ENCODE assay signal across 20 mouse cellular contexts in genomic region chr6:95710886-95711285, GRCm38 (mm10). TPM values are rescaled to one million over a fixed set of nuclear protein-coding genes. Genes with fewer than 3 reads are reported as not detected.
DNase-seq lines count a peak whose midpoint lies in the region; ATAC-seq lines count a peak whose summit lies in the region.
"Had no signal": no experiment of that assay in that cellular context is flagged by ENCODE, and none has a peak within 500 bp of the region (broad histone marks: within the 10 kb centered on the region; RNA-seq: fewer than 3 reads in every experiment).

No protein-coding gene starts in this region.

- no peaks in the 10 kb centered on the region for H3K36me3 ChIP-seq in kidney, embryonic 15.5 days
- no peaks in the 10 kb centered on the region for H3K36me3 ChIP-seq in kidney, embryonic 14.5 days (ENCODE audit: control insufficient read depth, insufficient read depth, low read length)
- H3K36me3 ChIP-seq: embryonic facial prominence, embryonic 10.5 days; embryonic facial prominence, embryonic 12.5 days; forebrain, embryonic 15.5 days had no signal

- 0 out of 2 replicates have a peak overlapping the region, but pooled peaks have one; percentile 13 for H3K27ac ChIP-seq in kidney, embryonic 15.5 days
- no peak overlapping the region for H3K27ac ChIP-seq in kidney, embryonic 14.5 days (ENCODE audit: low read depth, low read length)
- H3K27ac ChIP-seq: embryonic facial prominence, embryonic 10.5 days; embryonic facial prominence, embryonic 12.5 days; forebrain, embryonic 13.5 days; forebrain, embryonic 15.5 days had no signal

- no peaks in the 10 kb centered on the region for H3K9me3 ChIP-seq in kidney, embryonic 15.5 days (replicated peaks)
- no peaks in the 10 kb centered on the region for H3K9me3 ChIP-seq in kidney, embryonic 14.5 days (ENCODE audit: control insufficient read depth, low read length)
- H3K9me3 ChIP-seq: embryonic facial prominence, embryonic 10.5 days; embryonic facial prominence, embryonic 12.5 days; forebrain, embryonic 13.5 days; forebrain, embryonic 15.5 days had no signal

- peaks cover 84% of the 10 kb centered on the region for H3K4me1 ChIP-seq in kidney, embryonic 15.5 days
- peaks cover 50% of the 10 kb centered on the region for H3K4me1 ChIP-seq in kidney, embryonic 14.5 days (ENCODE audit: control insufficient read depth, insufficient read depth, low read length)

- no peak overlapping the region for H3K9ac ChIP-seq in kidney, embryonic 15.5 days
- H3K9ac ChIP-seq in kidney, embryonic 14.5 days (ENCODE audit: low read depth, low read length), result no peak overlapping the region
- H3K9ac ChIP-seq: embryonic facial prominence, embryonic 12.5 days; forebrain, embryonic 13.5 days; forebrain, embryonic 15.5 days; forebrain, postnatal 0 days had no signal

- H3K27me3 ChIP-seq in kidney, embryonic 15.5 days, result no peaks in the 10 kb centered on the region
- H3K27me3 ChIP-seq in kidney, embryonic 14.5 days (ENCODE audit: control insufficient read depth, insufficient read depth, low read length), result no peaks in the 10 kb centered on the region
- H3K27me3 ChIP-seq: embryonic facial prominence, embryonic 12.5 days; forebrain, embryonic 13.5 days; forebrain, embryonic 15.5 days had no signal

- DNase-seq in heart, adult 11 months, result peak; percentile 57
- no peak for DNase-seq in heart, adult 18-20 months
- DNase-seq in 416B (ENCODE audit: low read depth), result peak; percentile 45
- DNase-seq: adrenal gland, adult 2 months; adrenal gland, postnatal 10 days; adrenal gland, postnatal 25 days; cerebellum, adult 11 months; cerebellum, adult 18-20 months; cerebellum, adult 8-10 months; cerebellum, adult 9-11 months; cerebellum, postnatal 14 days; cerebellum, postnatal 36 days; embryo, embryonic 11 days; forebrain, postnatal 0 days had no signal

- no peak overlapping the region for H3K4me2 ChIP-seq in kidney, embryonic 15.5 days
- no peak overlapping the region for H3K4me2 ChIP-seq in kidney, embryonic 14.5 days (replicated peaks; ENCODE audit: low read depth, low read length)
- H3K4me2 ChIP-seq: embryonic facial prominence, embryonic 12.5 days; forebrain, embryonic 13.5 days; forebrain, embryonic 15.5 days had no signal

- 67% methylated on average over 6 of the region's 6 CpGs for WGBS in kidney, embryonic 15.5 days
- WGBS in kidney, embryonic 14.5 days, result 61% methylated on average over 6 of the region's 6 CpGs

- no peak overlapping the region for H3K4me3 ChIP-seq in kidney, embryonic 15.5 days (replicated peaks)
- H3K4me3 ChIP-seq in kidney, embryonic 14.5 days (ENCODE audit: low read length), result no peak overlapping the region
- H3K4me3 ChIP-seq: embryonic facial prominence, embryonic 10.5 days; embryonic facial prominence, embryonic 12.5 days; forebrain, embryonic 13.5 days; forebrain, embryonic 15.5 days had no signal

- no peak for ATAC-seq in kidney, embryonic 15.5 days (replicated peaks; ENCODE audit: low FRiP score)
- no peak for ATAC-seq in kidney, embryonic 14.5 days (ENCODE audit: low FRiP score, low TSS enrichment)
- ATAC-seq: forebrain, embryonic 13.5 days; forebrain, embryonic 15.5 days; forebrain, postnatal 0 days had no signal

RNA-seq across cellular contexts. Expression of gene Suclg2, which starts 7.7 kb away (rescaled TPM):
- total RNA-seq in heart, adult 18-20 months (2021), result 100 to 1,000 TPM; 157 to 168 TPM
- polyA plus RNA-seq in kidney, embryonic 15.5 days (2015; fragmentation: Nextera tagmentation; extraction: Ambion mirVana), result 113 TPM in 2 replicates
- polyA plus RNA-seq in kidney, embryonic 14.5 days (2014; fragmentation: Nextera tagmentation; extraction: Ambion mirVana), result 84.0 and 112 TPM in 2 replicates

Comparison
In these comparisons a context has a peak if more than half of its experiments do, and no peak if none do; other contexts are left out.
1. DNase-seq: peak in heart, adult 11 months (single experiment) and 416B (single experiment); none in heart, adult 18-20 months (0 of 2).